Mouse (Mus musculus): ENCODE results near the gene Ccl4. TPM values are rescaled to one million over a fixed set of nuclear protein-coding genes. Genes with fewer than 3 reads are reported as not detected.

The Ccl4 gene
- total RNA-seq (2021) = not detected
- long read RNA-seq, experiment 1 = 0 reads
- long read RNA-seq, experiment 2 = 0 reads

- intact Hi-C loops (cut with DNase I) = no loop called here
- no peak for DNase-seq (ENCODE audit: low spot score in 2 of 2)
Observed at GRCm38 (mm10) chr11:83662204-83662603, at the start of gene Ccl4. Ccl4 (plus strand) TSS chr11:83662584.

GRCm38 (mm10) chr11:83616586-83616985 is 45.8 kb upstream of the Ccl4 start:
- intact Hi-C loops (cut with DNase I) = no loop called here
- no peak for DNase-seq (ENCODE audit: low spot score in 2 of 2)

- DNase-seq (ENCODE audit: low spot score in 2 of 2) = no peak
- intact Hi-C loops (cut with DNase I) = no loop called here
Observed at GRCm38 (mm10) chr11:83618238-83618637, 44.1 kb upstream of the Ccl4 start.

GRCm38 (mm10) chr11:83619037-83619436 is 43.3 kb upstream of the Ccl4 start:
- intact Hi-C loops (cut with DNase I) = no loop called here
- DNase-seq (ENCODE audit: low spot score in 2 of 2) = no peak

- no peak for DNase-seq (ENCODE audit: low spot score in 2 of 2)
- intact Hi-C loops (cut with DNase I) = no loop called here
Observed at GRCm38 (mm10) chr11:83623586-83623985, 38.8 kb upstream of the Ccl4 start.

GRCm38 (mm10) chr11:83628808-83629207 is 33.6 kb upstream of the Ccl4 start:
- no peak for DNase-seq (ENCODE audit: low spot score in 2 of 2)
- intact Hi-C loops (cut with DNase I) = no loop called here

GRCm38 (mm10) chr11:83630630-83631029 is 31.8 kb upstream of the Ccl4 start:
- intact Hi-C loops (cut with DNase I) = loop anchor here (10.0 kb wide), 1 partner anchor 104 kb away; no protein-coding TSS in a partner anchor
- DNase-seq (ENCODE audit: low spot score in 2 of 2) = no peak

GRCm38 (mm10) chr11:83631065-83631464 is 31.3 kb upstream of the Ccl4 start:
- no peak for DNase-seq (ENCODE audit: low spot score in 2 of 2)
- intact Hi-C loops (cut with DNase I) = loop anchor here (10.0 kb wide), 1 partner anchor 104 kb away; no protein-coding TSS in a partner anchor

GRCm38 (mm10) chr11:83632744-83633143 is 29.6 kb upstream of the Ccl4 start:
- intact Hi-C loops (cut with DNase I) = loop anchor here (10.0 kb wide), 1 partner anchor 102 kb away; no protein-coding TSS in a partner anchor
- no peak for DNase-seq (ENCODE audit: low spot score in 2 of 2)

- peak in 1 of 2 experiments; percentile 35 for DNase-seq (ENCODE audit: low spot score in 2 of 2)
- intact Hi-C loops (cut with DNase I) = loop anchor here (10.0 kb wide), 1 partner anchor 100 kb away; no protein-coding TSS in a partner anchor
Observed at GRCm38 (mm10) chr11:83634425-83634824, 28.0 kb upstream of the Ccl4 start.

- intact Hi-C loops (cut with DNase I) = loop anchor here (10.0 kb wide), 1 partner anchor 100 kb away; no protein-coding TSS in a partner anchor
Observed at GRCm38 (mm10) chr11:83634898-83635297, 27.5 kb upstream of the Ccl4 start.

GRCm38 (mm10) chr11:83636742-83637235 is 25.6 kb upstream of the Ccl4 start:
- DNase-seq (ENCODE audit: low spot score in 2 of 2) = no peak
- intact Hi-C loops (cut with DNase I) = loop anchor here (10.0 kb wide), 1 partner anchor 98 kb away; no protein-coding TSS in a partner anchor

More at GRCm38 (mm10) chr11:83634898-83635297, 27.5 kb upstream of the Ccl4 start:
- DNase-seq (ENCODE audit: low spot score in 2 of 2) = no peak

GRCm38 (mm10) chr11:83638934-83639333 is 23.4 kb upstream of the Ccl4 start:
- intact Hi-C loops (cut with DNase I) = loop anchor here (10.0 kb wide), 1 partner anchor 96 kb away; no protein-coding TSS in a partner anchor
- no peak for DNase-seq (ENCODE audit: low spot score in 2 of 2)

- intact Hi-C loops (cut with DNase I) = loop anchor here (10.0 kb wide), 1 partner anchor 95 kb away; no protein-coding TSS in a partner anchor
Observed at GRCm38 (mm10) chr11:83639533-83639932, 22.9 kb upstream of the Ccl4 start.

GRCm38 (mm10) chr11:83640141-83640540 is 22.2 kb upstream of the Ccl4 start:
- DNase-seq (ENCODE audit: low spot score in 2 of 2) = peak in 1 of 2 experiments; percentile 37
- intact Hi-C loops (cut with DNase I) = no loop called here

More at GRCm38 (mm10) chr11:83639533-83639932, 22.9 kb upstream of the Ccl4 start:
- DNase-seq (ENCODE audit: low spot score in 2 of 2) = no peak

GRCm38 (mm10) chr11:83641216-83641615 is 21.2 kb upstream of the Ccl4 start:
- intact Hi-C loops (cut with DNase I) = no loop called here

GRCm38 (mm10) chr11:83645521-83645920 is 16.9 kb upstream of the Ccl4 start, which contains the start of gene Rpl9-ps1:
Rpl9-ps1 (minus strand) TSS chr11:83645621.
- intact Hi-C loops (cut with DNase I) = no loop called here
- no peak for DNase-seq (ENCODE audit: low spot score in 2 of 2)

More at GRCm38 (mm10) chr11:83641216-83641615, 21.2 kb upstream of the Ccl4 start:
- DNase-seq (ENCODE audit: low spot score in 2 of 2) = no peak

- no peak for DNase-seq (ENCODE audit: low spot score in 2 of 2)
- intact Hi-C loops (cut with DNase I) = no loop called here
Observed at GRCm38 (mm10) chr11:83646356-83647149, 15.8 kb upstream of the Ccl4 start.

- intact Hi-C loops (cut with DNase I) = no loop called here
Observed at GRCm38 (mm10) chr11:83649305-83649841, 13.0 kb upstream of the Ccl4 start, which contains the start of gene Ccl3. Ccl3 (minus strand) TSS chr11:83649355.

GRCm38 (mm10) chr11:83654606-83655005 is 7.8 kb upstream of the Ccl4 start:
- DNase-seq (ENCODE audit: low spot score in 2 of 2) = no peak
- intact Hi-C loops (cut with DNase I) = no loop called here

More at GRCm38 (mm10) chr11:83649305-83649841, 13.0 kb upstream of the Ccl4 start, which contains the start of gene Ccl3:
- no peak for DNase-seq (ENCODE audit: low spot score in 2 of 2)

Data from left cerebral cortex, postnatal 14 days (tissue).